Mouse (Mus musculus) adrenal gland, postnatal 25 days (tissue): ENCODE results near the gene Ccdc51. TPM values are rescaled to one million over a fixed set of nuclear protein-coding genes. Genes with fewer than 3 reads are reported as not detected.

Source experiments
- DNase-seq: peaks from one replicate; pipeline ENCODE4 v3.0.0; 2021; ENCODE audit warnings: mixed read lengths
- total RNA-seq: library from RNA; stranded (reverse); gene quantifications from 2 replicates; pipeline ENCODE4 v1.2.3, GENCODE M21; 2021

The Ccdc51 gene
- total RNA-seq, 1 experiment from 2014 or later = 21.0 TPM

DNA sequence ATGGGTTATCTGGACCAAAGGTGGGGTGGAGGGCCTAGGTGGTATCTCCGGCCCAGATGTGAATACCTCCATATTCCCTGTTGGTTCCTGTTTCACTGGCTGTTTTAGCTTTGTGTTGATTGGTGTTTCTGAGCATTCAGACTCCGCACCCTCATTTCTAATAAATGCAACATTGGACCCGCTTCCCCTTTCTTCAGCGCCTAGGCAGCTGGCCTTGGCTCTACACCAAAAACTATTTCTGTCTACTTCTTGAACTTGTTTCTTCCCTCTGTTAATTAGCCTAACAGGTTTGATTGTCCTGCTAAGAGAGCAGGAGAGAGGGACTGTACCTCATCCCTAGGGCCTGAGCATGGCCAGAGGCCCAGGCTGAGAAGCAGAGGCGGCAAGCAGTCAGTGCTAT lies 24.8 kb upstream of the Ccdc51 start:
- DNase-seq = no peak

DNA sequence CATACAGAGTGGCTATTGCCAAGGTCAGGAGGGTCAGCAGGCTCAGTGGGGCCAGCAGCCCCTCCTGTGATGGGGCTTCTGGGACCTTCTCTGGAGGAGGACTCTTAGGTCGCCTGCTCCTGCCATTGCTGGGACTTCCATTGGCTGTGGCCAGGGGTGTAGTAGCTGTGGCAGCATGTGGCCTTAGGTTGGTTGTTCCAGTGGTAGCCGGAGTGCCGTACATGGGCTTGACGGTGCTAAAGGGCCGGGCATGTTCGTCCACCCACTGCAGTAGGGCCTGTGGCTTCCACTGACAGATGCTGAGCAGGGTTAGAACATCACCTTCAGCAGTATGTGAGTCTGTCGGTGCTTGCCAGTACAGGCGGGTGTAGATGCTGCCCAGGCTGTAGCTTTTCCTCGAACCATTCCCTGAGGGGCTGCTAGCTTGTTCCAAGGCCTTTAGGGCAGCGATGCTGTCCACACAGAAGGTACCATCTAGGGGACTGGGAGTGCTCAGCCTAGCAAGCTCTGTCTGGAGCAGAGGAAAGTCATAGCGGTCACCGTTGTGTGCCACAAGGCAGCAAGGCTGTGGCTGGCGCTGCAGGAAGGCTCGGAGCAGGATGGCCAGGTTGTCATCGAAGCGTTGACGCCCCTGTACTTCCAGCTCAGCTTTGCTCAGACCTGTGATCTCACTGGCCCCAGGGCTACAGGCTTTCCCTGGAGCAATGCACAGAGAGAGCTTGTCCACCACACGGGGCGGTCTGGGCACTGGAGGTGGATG lies 24.1 kb upstream of the Ccdc51 start:
- DNase-seq = no peak

DNA sequence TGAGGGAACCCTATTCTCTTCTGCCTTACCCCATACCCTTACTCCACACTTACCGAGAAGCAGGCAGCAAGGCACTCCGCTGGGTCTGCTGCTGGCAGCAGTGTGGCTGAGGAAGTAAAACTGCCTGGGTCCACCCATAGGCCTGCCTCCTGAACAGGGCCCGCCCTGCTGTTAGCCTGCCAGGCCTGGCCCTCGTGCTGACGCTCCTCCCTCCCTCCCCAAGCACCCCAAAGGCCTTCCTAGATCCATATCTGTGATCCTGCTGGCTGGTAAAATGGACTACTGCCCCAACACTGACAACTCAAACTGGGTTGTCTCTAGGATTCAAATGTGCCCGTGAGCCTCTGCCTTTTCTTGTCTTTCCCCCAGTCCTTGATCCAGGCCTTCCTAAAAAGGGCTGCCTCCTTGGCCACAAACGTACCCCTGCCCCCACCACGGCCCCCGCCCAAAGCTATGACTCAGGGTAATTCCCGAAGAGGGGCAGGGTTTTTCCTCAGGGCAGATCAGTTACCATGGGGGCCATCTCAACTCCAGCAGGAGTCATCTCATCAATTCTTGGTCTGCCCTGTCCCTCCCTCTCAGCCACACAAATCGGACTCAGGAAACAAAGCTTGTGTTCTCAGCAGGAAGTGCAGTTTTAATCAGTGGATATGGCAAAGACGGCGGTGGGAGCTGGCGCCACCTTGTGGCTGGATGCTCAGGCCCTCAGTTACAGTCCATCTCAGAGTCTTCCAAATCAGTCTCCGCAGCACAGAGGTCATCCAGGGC lies 23.0 kb upstream of the Ccdc51 start, which contains the start of gene Trex1:
Gene Trex1 (minus strand): TSS at position 599 of the 768 bp plus-strand sequence.
- DNase-seq = peak; percentile 90

DNA sequence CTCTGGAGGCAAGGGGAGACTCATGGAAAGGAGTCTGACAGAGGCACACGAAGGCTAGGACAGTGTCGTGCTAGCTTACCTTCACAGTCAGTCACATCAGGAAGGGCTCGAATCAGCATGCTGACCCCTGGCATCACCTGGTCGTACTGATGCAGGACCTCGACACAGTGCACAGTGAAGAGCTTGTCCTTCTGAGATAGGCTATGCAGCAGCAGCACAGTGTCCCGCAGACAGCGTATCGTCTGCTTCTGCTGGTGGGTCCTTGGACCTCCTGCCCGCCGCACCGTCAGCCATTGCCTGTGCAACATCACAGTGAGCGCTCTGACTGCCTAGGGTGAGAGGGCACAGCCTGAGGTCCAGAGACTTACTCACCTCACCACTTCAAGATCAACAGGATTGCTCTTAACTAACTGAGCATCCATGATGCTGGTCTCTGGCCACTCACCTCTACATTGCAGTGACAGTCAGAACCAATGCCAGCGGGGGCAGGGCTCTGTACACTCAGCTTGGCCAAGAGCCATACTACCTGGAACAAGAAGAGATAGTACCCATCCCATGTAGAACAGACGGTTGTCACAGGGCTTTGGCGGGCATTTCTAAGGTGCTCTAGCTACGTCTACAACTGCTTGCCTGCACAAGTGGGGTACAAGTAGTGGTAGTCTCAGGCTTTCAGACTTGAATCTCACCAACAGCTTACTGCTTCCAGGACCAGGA lies 22.0 kb upstream of the Ccdc51 start:
- no peak for DNase-seq

DNA sequence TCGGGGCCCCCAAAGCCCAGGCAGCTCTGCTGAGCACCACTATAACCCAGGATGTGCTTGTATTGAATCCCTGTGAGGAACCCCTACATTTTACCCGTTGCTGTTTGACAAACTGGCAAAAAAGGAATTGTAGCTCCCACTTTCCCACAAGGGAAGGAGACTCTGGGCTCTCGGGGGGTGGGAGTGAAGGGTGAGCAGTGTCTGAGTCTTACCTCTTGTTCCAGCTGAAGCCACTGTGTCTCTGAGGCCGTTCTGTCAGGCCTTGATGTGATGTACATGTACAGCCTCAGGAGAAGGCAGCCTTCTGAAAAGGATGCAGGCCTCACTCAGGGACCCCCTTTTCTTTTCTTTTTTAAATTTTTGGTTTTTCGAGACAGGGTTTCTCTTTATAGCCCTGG lies 21.4 kb upstream of the Ccdc51 start:
- no peak for DNase-seq

DNA sequence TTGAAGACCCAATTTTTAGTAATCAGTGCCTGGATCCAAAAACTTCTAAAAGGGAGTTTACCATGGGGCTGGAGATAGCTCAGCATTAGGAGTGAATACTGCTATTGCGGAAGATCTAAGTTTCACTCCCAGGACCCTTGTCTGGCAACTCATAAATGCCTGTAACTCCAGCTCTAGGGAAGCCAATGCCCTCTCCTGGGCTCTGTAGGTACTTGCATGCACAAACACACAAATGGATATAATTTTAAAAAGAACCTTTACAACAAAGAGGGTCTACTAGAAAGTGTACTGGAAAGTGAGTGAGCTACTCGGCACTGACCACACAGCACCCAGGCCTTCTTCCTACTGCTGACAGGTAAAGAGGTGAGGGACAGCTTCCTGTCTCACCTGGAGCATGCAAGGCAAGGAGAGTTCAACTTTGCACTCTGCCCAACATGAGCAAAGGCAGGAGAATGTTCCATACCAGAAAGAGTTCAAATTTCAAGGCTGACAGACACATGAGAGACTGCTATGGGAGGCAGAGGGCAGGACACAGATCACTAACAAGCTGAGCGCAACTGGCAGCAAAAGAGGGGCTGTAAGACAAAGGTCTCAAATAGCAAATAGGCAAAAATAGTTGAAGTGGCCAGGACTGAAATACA lies 14.1 kb upstream of the Ccdc51 start:
- no peak for DNase-seq

DNA sequence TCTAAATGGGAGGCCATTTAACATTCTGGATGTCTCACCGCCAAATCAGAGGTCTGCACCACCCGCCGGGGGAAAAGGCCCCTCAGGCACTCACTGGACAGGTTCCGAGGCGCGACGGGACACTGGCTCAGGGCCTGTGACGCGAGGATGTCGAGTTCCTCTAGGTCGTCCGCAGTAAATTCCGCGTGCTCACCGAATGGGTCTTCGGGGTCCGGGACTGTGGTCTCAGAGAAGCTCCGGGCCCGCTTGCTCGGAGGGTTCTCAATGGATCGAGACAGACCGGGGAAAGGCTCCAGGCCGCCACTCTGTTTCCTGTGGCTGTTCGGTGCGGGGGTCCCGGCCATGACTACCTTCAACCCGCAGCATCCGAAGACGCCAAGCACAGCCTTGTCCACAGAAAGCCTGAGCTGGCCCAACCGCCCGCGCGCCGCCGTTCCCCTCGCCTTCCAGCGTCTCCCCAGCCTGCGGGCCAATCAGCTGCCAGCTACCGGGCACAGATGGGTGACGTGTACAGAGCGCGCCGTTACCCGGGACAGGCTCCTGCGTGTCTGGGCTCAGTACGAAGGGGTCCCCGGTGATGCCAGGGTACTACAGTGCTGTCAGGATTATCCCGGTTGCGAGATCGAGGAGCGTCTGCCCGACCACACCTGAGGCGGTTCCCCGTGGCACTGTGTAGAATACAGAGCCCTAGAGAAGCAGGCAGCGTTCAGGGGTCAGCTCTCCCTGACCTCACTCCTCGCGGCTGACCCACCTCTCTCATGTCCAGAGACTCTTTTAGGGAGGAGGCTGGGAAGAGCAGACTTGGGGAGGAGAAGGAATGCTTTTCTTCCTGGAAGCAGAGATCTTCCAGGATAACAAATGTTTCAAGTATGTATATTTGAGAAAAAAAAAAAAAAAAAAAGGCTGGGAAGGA lies 8.4 kb upstream of the Ccdc51 start, which contains the start of gene Atrip:
Gene Atrip (minus strand): TSS at position 464 of the 913 bp plus-strand sequence.
- peak; percentile 95 for DNase-seq

DNA sequence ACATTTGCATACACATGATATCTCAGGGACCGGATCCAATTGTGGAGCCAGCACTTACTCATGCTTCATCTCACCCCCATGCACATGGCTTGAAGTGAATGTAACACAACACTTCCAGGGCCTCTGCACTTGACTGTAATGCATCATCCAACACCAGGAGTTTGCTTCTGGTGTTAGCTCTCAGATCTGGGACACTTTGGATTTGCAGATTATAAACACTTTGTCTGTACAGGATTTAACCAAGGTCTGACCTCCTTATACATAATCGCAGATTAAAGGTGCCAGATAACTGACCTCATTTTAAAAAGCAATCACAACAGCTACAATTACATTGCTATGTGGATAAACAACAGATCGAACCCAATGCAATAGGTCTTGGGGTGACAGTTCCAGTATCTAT lies 1.8 kb upstream of the Ccdc51 start:
- DNase-seq = no peak

DNA sequence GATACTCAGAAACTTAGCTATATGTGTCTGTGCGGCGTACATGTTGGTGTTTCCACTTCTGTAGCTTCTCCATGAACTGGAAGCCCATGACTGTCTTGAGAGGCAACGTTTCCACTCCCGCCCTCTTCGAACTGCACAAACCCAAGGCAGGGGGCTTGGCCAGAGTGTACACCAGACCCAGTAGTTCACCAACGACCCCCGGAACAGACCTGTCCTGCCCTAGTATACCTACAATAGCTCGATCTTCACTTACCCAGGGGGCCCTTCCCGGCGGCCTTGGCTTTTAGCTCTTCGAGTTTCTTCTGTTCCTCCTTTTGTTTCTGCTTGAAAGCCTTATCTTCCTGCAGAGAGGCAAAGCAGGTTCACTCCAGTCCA lies 557 bp upstream of the Ccdc51 start:
- DNase-seq = no peak

DNA sequence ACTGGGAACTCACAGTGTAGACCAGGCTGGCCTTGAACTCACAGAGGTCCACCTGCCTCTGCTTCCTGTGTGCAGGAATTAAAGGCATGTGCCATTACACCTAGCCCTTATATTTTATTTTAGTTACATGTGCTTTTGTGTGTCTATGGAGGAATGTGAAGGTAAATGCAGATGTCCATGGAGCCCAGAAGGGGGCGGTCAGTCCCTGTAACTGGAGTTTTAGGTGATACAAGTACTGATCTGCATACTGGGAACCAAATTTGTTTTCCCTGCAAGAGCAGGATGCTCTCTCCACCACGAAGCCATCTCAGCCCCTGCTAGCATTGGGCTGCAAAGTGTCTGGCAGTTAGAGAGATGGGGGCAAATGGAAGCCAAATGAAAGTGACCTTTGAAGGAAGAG lies 2.6 kb downstream of the Ccdc51 start:
- DNase-seq = no peak

DNA sequence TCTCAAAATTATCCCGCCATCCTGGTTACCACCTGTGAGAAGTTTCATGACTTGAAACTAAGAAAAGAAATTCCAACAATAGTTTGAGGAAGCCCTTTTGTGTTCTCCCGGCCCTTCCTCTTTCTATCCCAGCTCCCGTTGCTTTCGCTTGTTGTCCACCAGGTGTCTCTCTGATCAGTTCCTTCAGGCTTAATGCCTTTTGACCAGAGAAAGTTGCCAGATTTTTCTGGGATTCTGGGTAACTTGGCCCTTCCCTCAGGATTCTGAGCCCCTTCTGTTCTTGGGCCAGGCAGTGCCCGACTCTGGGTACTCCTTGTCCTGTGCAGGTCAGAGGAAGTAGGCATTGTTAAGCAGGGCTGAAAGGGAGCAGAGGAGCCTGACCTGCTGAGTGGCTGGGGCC lies 5.7 kb downstream of the Ccdc51 start:
- no peak for DNase-seq

DNA sequence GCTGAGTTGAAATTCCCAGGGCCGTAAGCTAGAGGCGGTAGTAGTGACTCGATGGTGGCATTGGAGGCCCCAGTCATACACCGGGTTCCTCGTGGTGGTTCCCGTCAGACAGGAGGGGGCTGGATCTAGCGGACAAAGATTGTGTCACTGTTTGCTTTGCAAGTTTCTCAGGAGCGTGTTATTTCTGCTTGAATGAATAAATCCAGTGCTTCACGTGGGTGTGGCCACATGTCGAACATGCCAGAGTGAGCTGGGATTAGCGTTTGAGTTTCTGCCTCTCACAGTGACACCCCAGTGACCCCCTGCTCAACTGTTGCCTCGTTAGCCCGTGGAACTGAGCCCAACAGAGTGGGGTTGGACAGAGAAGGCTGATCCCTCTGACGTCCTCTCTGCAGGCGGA lies 8.2 kb downstream of the Ccdc51 start:
- no peak for DNase-seq

DNA sequence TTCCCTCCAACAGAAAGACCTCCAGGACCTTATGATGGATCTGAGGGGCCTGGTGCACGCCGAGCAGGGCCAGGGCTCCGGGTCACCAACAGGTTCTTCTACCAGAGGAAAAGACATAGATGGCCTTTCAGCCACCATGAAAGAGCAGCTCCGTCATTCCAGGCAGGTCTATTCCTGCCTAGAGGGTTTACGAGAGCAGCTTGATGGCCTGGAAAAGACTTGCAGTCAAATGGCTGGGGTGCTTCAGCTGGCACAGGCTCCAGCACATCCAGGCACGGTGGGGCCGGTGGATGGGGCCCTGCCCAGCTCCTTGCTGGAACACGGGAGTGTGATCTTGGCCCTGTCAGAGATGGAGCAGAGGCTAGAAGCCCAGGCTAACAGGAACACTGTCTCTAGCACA lies 9.5 kb downstream of the Ccdc51 start:
- DNase-seq = no peak

DNA sequence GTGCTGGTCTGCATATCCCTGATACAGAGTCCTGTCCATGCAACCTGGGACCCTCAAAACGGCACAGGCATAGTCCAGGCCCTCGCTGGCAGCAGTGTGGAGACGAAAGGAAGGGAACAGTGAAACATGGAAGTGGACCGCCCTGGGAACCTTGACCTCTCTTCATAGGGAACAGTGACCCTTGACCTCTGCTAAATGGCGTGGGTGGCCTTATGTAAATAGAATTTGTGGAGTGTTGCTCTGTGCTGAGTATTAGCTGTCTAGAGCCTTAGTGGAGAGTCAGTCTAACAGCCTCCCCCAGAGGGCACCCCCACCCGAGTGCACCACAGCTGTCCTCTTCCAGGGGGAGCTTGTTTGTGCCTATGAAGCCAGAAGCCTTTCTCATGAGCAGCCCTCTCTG lies 10.5 kb downstream of the Ccdc51 start:
- DNase-seq = no peak

DNA sequence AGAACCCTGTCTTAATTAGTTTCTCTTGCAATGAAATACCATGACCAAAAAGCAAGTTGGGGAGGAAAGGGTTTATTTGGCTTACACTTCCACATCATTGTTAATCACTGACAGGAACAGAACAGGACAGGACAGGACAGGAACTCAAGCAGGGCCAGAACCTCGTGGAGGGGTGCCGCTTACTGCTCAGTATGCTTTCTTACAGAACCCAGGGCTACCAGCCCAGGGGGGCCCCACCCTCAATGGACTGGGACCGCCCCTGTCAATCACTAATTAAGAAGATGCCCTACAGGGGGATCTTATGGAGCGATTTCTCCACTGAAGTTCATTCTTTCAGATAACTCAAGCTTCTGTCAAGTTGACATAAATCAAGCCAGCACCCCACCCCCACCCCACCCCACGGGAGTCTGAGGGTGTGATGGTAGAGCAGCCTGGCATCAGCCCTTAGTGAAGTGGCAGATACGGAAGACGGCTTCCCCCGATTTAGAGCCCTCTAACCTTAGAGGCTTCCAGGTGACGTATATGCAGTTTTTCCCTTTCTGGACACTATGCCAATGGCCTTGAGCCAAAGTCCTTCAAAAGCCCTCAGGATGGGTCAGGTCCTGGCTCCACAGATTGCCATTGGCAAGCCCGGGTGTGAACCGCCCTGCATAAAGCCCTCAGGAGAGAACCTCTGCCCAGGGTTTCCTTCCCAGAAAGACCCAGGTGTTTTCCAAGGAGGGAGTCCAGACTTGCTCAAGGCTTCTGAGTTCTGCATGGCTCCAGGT lies 11.7 kb downstream of the Ccdc51 start:
- DNase-seq = peak; percentile 32

DNA sequence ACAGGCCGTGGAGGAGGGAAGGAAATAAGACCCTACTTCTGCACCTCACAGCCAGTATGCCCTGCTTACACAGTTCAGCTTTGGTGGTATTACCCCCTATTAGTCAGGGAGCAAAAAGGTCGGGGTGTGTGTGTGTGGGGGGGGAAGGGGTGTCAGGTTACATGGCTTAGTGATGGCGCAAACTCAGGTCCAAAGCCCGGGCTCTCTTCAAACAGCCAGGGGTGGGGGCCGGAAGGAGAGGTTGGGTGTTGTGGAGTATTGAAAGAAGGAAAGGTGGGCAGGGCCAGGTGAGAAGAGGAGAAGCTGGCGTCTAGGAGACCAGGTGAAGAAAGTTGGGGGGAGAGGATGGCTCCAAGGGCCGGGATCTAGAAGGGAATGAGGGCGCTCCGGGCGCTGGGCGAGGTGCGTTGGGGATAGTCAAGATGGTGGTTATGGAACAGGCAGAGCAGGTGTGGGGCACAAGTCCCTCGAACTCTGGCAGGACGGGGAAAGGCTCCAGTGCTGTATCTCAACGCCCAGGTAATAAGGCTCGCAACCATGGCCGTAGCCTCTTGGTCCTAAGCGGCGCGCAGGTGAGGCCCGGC lies 12.4 kb downstream of the Ccdc51 start:
- peak; percentile 7 for DNase-seq

DNA sequence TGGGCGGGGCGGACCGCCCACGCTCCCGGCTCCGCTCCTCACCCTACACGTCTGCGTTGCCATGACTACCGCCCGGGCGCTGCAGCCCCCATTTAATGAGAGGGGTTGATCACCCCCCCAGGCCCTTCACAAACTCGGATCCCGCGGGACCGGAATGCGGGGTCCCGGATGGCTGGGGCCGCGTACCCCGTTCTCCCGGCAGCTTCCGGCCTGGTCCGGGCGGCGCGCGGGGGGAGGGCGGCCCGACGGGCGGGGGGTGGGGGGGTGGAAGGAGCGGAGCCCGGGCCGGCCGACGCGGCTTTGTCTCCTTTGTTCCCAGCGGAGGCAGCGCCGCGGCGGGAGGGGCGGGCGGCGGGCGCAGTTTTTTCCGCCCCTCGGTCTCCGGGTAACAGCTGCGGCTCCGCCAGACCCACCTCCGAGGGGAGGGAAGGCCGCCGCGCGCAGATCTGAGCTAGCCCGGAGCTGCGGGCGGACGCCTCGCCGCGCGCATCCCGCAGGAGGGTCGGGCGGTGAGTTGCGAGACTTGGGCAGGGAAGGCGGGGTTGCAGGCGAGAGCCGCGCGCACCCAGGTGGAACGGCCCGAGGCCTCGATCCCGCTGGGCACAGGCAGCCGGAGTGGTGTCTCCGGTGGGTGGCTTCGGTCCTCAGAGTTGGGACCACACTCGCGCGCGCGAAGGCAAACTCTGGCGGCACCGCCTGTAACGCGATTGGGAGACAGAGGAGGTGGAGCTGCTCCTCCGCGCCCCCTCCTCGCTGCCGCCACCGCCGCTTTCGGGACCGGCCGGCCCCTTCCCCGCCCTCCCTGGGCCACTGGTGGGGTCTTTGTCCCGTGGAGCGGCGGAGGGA lies 13.1 kb downstream of the Ccdc51 start, which contains the start of gene Plxnb1:
Gene Plxnb1 (plus strand): TSS at position 253 of the 846 bp plus-strand sequence.
- peak; percentile 83 for DNase-seq

DNA sequence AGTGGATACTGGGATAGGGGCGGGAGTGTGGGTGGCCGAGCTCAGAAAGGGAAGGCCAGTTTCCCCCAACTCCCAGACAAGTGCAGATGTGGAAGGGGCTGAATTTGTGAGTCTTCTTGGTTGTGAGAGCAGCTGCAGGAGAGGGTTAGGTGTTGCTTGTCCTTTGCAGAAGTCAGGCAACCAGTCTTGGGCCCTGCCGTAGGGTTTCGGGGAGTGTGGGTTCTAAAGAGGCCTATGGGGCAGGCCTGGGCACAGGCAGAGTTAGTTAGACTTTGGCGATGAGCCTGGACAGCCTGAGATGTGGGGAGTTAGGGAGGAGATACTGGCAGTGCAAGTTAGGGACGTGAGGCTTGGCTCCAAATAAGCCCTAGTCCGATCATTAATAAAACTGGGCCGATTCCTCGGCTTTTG lies 14.0 kb downstream of the Ccdc51 start:
- DNase-seq = peak; percentile 30

DNA sequence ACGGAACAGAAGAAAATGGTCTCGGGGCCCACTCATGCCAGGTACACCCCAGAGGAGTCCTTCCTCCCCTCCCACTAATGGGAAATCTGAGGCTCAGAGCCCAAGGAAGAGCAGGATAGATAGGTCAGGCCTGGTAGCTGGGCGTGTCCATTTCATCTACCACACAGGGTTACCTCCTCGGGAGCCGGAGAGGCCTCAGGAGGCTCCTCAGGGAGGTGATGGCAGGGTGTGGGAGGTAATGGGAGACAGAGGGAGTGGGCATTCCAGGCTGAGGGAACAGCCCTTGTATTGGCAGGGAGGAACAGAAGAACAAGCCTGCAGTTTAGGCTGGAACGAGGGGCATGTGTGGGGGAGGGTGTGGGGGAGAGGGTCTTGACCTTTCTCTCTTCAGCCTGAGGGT lies 14.6 kb downstream of the Ccdc51 start:
- DNase-seq = peak; percentile 27
